Mouse (Mus musculus) lung, embryonic 14.5 days (tissue): Measurements from ENCODE around the gene Pla2g16. TPM values are rescaled to one million over a fixed set of nuclear protein-coding genes. Genes with fewer than 3 reads are reported as not detected.

ENCODE experiments used
- ATAC-seq: fragments of 200-750 bp; cut with Nextera tagmentation; 2 replicates; pipeline ENCODE4 v1.8.0; 2017; ENCODE audit warnings: mild to moderate bottlenecking, moderate TSS enrichment, moderate library complexity; ENCODE audit not compliant: insufficient read depth
- DNase-seq: peaks from one replicate; pipeline ENCODE4 v3.0.0-alpha.2; 2015
- H3K27ac ChIP-seq: fragments of 300-500 bp; sonication (generic); 2 replicates; pipeline ENCODE4 v1.5.1; 2014; ENCODE audit warnings: low read depth, mild to moderate bottlenecking, moderate library complexity
- H3K27me3 ChIP-seq: fragments of 300-500 bp; sonication (generic); 2 replicates; pipeline ENCODE4 v1.6.1; 2014; ENCODE audit warnings: low read length, control low read depth; ENCODE audit not compliant: insufficient read depth
- H3K36me3 ChIP-seq: fragments of 300-500 bp; sonication (generic); 2 replicates; pipeline ENCODE4 v1.6.1; 2014; ENCODE audit warnings: control low read depth; ENCODE audit not compliant: insufficient read depth
- H3K4me1 ChIP-seq: fragments of 300-500 bp; sonication (generic); 2 replicates; pipeline ENCODE4 v1.6.1; 2014; ENCODE audit warnings: antibody characterized with exemption, control low read depth; ENCODE audit not compliant: insufficient read depth
- H3K4me2 ChIP-seq: fragments of 300-500 bp; sonication (generic); 2 replicates; pipeline ENCODE4 v1.6.1; 2014; ENCODE audit warnings: mild to moderate bottlenecking
- H3K4me3 ChIP-seq: fragments of 300-500 bp; sonication (generic); 2 replicates; pipeline ENCODE4 v1.5.1; 2014; ENCODE audit warnings: low read depth, low read length
- H3K9ac ChIP-seq: fragments of 300-500 bp; sonication (generic); 2 replicates; pipeline ENCODE4 v1.6.1; 2014
- H3K9me3 ChIP-seq: fragments of 300-500 bp; sonication (generic); 2 replicates; pipeline ENCODE4 v1.6.1; 2016; ENCODE audit warnings: low read depth, low read length, control low read depth
- CTCF ChIP-seq: IDR thresholded peaks from 2 replicates; pipeline ENCODE4 v1.5.1; 2016; ENCODE audit warnings: antibody characterized with exemption, low read depth
- WGBS: fragments of 180-500 bp; shearing (Covaris S2); extraction: QIAGEN DNeasy Blood & Tissue Kit; methylation state at CpG from one replicate; pipeline ENCODE4 v1.1.7; 2014; 5-methylcytosine and 5-hydroxymethylcytosine counted together
- polyA plus RNA-seq: library from polyadenylated mRNA; unstranded; fragments of >200 nt; fragmentation: Nextera tagmentation; extraction: Ambion mirVana; gene quantifications from 2 replicates; pipeline ENCODE4 v1.2.1, GENCODE M21; 2014

Gene Pla2g16
- polyA plus RNA-seq, 1 experiment from 2014 or later = 10.4 TPM

DNA sequence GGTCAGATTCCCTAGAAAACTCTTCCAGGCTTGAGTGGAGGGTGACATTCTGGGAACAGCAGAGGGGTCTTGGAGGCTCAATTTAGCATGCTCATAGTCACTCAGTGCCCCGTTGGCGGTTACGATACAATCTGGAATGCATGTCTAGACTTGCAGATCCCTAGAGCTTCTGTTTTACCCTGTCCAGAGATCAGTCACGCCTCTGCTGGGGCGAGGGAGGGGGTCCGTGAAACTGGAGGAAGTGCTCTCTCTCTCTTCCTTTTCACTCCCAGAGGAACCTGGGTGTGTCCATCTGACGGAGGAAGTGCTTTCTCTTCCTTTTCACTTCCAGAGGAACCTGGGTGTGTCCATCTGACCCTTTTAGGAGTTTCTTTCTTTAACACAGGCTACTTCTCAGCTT lies 25.8 kb downstream of the Pla2g16 start:
- H3K4me1 ChIP-seq = no peaks in the 10 kb centered on the region
- no peaks in the 10 kb centered on the region for H3K27me3 ChIP-seq
- no peak for TF ChIP-seq CTCF
- no peak overlapping the region for H3K4me3 ChIP-seq
- H3K9me3 ChIP-seq = no peaks in the 10 kb centered on the region
- H3K27ac ChIP-seq = no peak overlapping the region
- 41% methylated on average over 7 of the region's 7 CpGs for WGBS
- no peak for ATAC-seq
- peak; percentile 22 for DNase-seq
- no peak overlapping the region for H3K9ac ChIP-seq
- peak overlapping the region; percentile 16; the same call in 1 of the 2 replicates for H3K4me2 ChIP-seq
- H3K36me3 ChIP-seq = no peaks in the 10 kb centered on the region

DNA sequence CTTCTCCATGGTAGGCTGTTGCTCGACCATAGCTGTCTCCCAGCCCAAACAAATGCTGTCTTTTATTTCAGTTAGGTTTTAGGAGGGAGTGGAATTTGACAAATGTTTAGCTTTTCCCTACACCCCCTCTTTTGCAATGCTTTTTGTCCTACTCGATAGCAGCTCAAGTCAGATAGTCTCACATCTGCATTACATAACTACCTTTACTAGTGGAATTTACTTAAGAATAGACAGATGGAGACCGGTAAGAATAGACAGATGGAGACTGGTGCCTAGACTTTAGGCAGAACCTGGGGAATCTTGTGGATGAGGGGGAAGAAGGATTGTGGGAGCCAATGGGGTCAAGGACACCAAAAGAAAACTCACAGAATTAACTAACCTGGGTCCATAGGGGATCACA lies 26.3 kb downstream of the Pla2g16 start:
- Histone ChIP-seq H3K36me3 (no peaks in the 10 kb centered on the region), H3K4me1 (no peaks in the 10 kb centered on the region), H3K9ac (no peak overlapping the region), H3K27me3 (no peaks in the 10 kb centered on the region), H3K27ac (no peak overlapping the region), H3K4me3 (no peak overlapping the region), H3K9me3 (no peaks in the 10 kb centered on the region), H3K4me2 (peak overlapping the region; percentile 16; the same call in 1 of the 2 replicates)
- ATAC-seq (no peak), DNase-seq (no peak)
- 72% methylated on average over 3 of the region's 3 CpGs for WGBS
- no peak for TF ChIP-seq CTCF

DNA sequence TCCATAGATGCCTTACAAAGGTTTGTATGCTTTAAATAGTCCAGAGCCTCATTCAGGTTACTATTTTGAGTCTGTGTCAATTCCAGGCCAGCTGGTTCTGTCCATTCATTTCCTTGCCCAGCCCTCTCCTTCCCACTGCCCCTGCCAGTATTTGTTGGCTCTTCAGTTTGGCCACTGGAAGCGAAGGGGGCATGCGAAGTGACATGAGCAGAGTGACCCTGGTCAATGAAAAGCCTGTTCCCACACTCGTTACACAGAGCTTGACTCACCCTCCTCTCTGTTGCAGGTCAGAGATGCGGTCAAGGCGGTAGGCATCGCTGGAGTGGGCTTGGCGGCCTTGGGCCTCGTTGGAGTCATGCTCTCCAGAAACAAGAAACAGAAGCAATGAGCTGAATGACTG lies 28.0 kb downstream of the Pla2g16 start:
- 82% methylated on average over 8 of the region's 8 CpGs for WGBS
- TF ChIP-seq CTCF = no peak

DNA sequence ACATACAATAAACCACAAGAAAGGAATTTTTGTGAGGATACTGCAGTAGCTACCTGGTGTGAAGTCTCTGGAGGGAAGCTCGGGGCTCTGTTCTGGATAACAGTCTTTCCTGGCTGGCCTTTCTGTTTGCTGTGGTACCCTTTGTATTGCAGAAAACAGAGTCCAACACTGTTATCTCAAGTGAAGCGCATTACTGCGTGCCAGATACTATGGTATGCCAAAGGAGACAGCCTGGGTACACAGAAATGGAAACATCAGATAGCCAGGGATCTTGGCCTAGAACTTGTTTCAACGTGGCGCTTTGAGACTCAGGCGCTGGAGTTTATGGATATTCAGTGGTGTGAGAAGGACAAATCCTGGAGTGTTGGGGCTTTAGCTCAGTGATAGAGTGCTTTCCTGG lies 28.5 kb downstream of the Pla2g16 start:
- no peaks in the 10 kb centered on the region for H3K27me3 ChIP-seq
- H3K4me3 ChIP-seq = no peak overlapping the region
- no peaks in the 10 kb centered on the region for H3K36me3 ChIP-seq
- H3K9me3 ChIP-seq = no peaks in the 10 kb centered on the region
- DNase-seq = no peak
- no peak overlapping the region for H3K9ac ChIP-seq
- ATAC-seq = no peak
- no peaks in the 10 kb centered on the region for H3K4me1 ChIP-seq
- no peak for TF ChIP-seq CTCF
- 91% methylated on average over 6 of the region's 6 CpGs for WGBS
- no peak overlapping the region for H3K27ac ChIP-seq
- no peak overlapping the region for H3K4me2 ChIP-seq

More for the DNA sequence above, 28.0 kb downstream of the Pla2g16 start:
- Histone ChIP-seq H3K4me2 (no peak overlapping the region), H3K4me3 (no peak overlapping the region), H3K27me3 (no peaks in the 10 kb centered on the region), H3K36me3 (no peaks in the 10 kb centered on the region), H3K9ac (no peak overlapping the region), H3K4me1 (no peaks in the 10 kb centered on the region), H3K9me3 (no peaks in the 10 kb centered on the region), H3K27ac (no peak overlapping the region)
- ATAC-seq (no peak), DNase-seq (no peak)

DNA sequence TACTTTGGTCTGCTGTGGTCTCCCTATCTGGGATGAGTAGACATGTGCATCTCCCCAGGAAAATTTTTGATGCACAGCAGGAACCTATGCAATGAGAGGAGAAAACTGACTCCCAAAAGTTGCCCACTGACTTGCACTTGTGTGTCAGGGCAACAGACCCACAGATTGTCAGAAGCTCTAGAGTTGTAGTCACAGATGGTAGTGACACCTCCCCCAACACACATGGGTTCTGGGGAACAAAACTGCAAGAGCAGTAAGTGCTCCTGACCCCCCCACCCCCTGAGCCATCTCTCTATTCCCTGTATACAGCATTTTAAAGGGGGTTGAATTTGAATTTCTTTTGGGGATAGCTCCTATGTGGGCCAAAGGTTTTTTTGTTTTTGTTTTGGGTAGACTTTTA lies 33.5 kb downstream of the Pla2g16 start:
- Histone ChIP-seq H3K36me3 (no peaks in the 10 kb centered on the region), H3K4me2 (no peak overlapping the region), H3K9ac (no peak overlapping the region), H3K27ac (no peak overlapping the region), H3K9me3 (no peaks in the 10 kb centered on the region), H3K4me1 (no peaks in the 10 kb centered on the region), H3K4me3 (no peak overlapping the region), H3K27me3 (no peaks in the 10 kb centered on the region)
- no peak for TF ChIP-seq CTCF
- no peak for DNase-seq
- no peak for ATAC-seq

- H3K36me3 ChIP-seq = no peaks in the 10 kb centered on the region
- H3K4me1 ChIP-seq = no peaks in the 10 kb centered on the region
- H3K9ac ChIP-seq = no peak overlapping the region
- no peak for TF ChIP-seq CTCF
- ATAC-seq = no peak
- no peak overlapping the region for H3K4me2 ChIP-seq
- no peak overlapping the region for H3K4me3 ChIP-seq
- H3K9me3 ChIP-seq = no peaks in the 10 kb centered on the region
- 36% methylated on average over 3 of the region's 3 CpGs for WGBS
- no peak overlapping the region for H3K27ac ChIP-seq
- DNase-seq = no peak
- H3K27me3 ChIP-seq = no peaks in the 10 kb centered on the region
Observed at GRCm38 (mm10) chr19:7592018-7592417, 34.8 kb downstream of the Pla2g16 start.

GRCm38 (mm10) chr19:7595534-7595933 lies 38.3 kb downstream of the Pla2g16 start:
- H3K4me1 ChIP-seq = no peaks in the 10 kb centered on the region
- H3K4me3 ChIP-seq = no peak overlapping the region
- no peak overlapping the region for H3K27ac ChIP-seq
- H3K9ac ChIP-seq = no peak overlapping the region
- H3K27me3 ChIP-seq = no peaks in the 10 kb centered on the region
- H3K36me3 ChIP-seq = no peaks in the 10 kb centered on the region
- peak; percentile 83 for DNase-seq
- no peaks in the 10 kb centered on the region for H3K9me3 ChIP-seq
- ATAC-seq = peak; percentile 54; the same call in 1 of the 2 replicates
- TF ChIP-seq CTCF = peak; percentile 77
- 13% methylated on average over 2 of the region's 2 CpGs for WGBS
- H3K4me2 ChIP-seq = no peak overlapping the region

- Histone ChIP-seq H3K4me3 (no peak overlapping the region), H3K27me3 (no peaks in the 10 kb centered on the region), H3K9me3 (no peaks in the 10 kb centered on the region), H3K4me2 (no peak overlapping the region), H3K4me1 (no peaks in the 10 kb centered on the region), H3K36me3 (no peaks in the 10 kb centered on the region), H3K27ac (no peak overlapping the region), H3K9ac (no peak overlapping the region)
- WGBS = 43% methylated on average over 4 of the region's 4 CpGs
- TF ChIP-seq CTCF = no peak
- ATAC-seq = no peak
- DNase-seq = no peak
Observed at GRCm38 (mm10) chr19:7598481-7598880, 41.2 kb downstream of the Pla2g16 start.
